Mouse (Mus musculus): ENCODE results near the gene Gm4952. TPM values are rescaled to one million over a fixed set of nuclear protein-coding genes. Genes with fewer than 3 reads are reported as not detected.

Gm4952 gene
- polyA plus RNA-seq, 1 experiment: not detected

- Histone ChIP-seq H3K27ac (ENCODE audit: insufficient read depth, low read depth, low read length) (peak overlapping the region; percentile 94), H3K4me1 (ENCODE audit: control insufficient read depth, insufficient read depth, low read length) (peaks cover 41% of the 10 kb centered on the region), H3K4me3 (ENCODE audit: insufficient read depth, low read length) (peak overlapping the region; percentile 87)
- no peak for TF ChIP-seq CTCF (IDR thresholded peaks at IDR 0.05; ENCODE audit: low read depth, low read length)
- TF ChIP-seq POLR2A (IDR thresholded peaks at IDR 0.05; ENCODE audit: borderline replicate concordance, low read depth, low read length): no peak
Observed at GRCm38 (mm10) chr19:12573266-12574011, 26.3 kb upstream of the Gm4952 start.

GRCm38 (mm10) chr19:12574012-12574407, 25.8 kb upstream of the Gm4952 start:
- TF ChIP-seq POLR2A (IDR thresholded peaks at IDR 0.05; ENCODE audit: borderline replicate concordance, low read depth, low read length) (no peak), CTCF (IDR thresholded peaks at IDR 0.05; ENCODE audit: low read depth, low read length) (no peak)
- peak overlapping the region; percentile 94 for H3K27ac ChIP-seq (ENCODE audit: insufficient read depth, low read depth, low read length)
- H3K4me1 ChIP-seq (ENCODE audit: control insufficient read depth, insufficient read depth, low read length): peaks cover 41% of the 10 kb centered on the region
- peak overlapping the region; percentile 87 for H3K4me3 ChIP-seq (ENCODE audit: insufficient read depth, low read length)

- Histone ChIP-seq H3K4me1 (ENCODE audit: control insufficient read depth, insufficient read depth, low read length) (peaks cover 41% of the 10 kb centered on the region), H3K4me3 (ENCODE audit: insufficient read depth, low read length) (peak overlapping the region; percentile 87), H3K27ac (ENCODE audit: insufficient read depth, low read depth, low read length) (peak overlapping the region; percentile 94)
- TF ChIP-seq POLR2A (IDR thresholded peaks at IDR 0.05; ENCODE audit: borderline replicate concordance, low read depth, low read length) (no peak), CTCF (IDR thresholded peaks at IDR 0.05; ENCODE audit: low read depth, low read length) (no peak)
Observed at GRCm38 (mm10) chr19:12575107-12575506, 24.7 kb upstream of the Gm4952 start.

GRCm38 (mm10) chr19:12575514-12575913, 24.3 kb upstream of the Gm4952 start:
- Histone ChIP-seq H3K4me3 (ENCODE audit: insufficient read depth, low read length) (peak overlapping the region; percentile 87), H3K27ac (ENCODE audit: insufficient read depth, low read depth, low read length) (peak overlapping the region; percentile 94), H3K4me1 (ENCODE audit: control insufficient read depth, insufficient read depth, low read length) (peaks cover 38% of the 10 kb centered on the region)
- TF ChIP-seq POLR2A (IDR thresholded peaks at IDR 0.05; ENCODE audit: borderline replicate concordance, low read depth, low read length) (no peak), CTCF (IDR thresholded peaks at IDR 0.05; ENCODE audit: low read depth, low read length) (no peak)

- Histone ChIP-seq H3K27ac (ENCODE audit: insufficient read depth, low read depth, low read length) (peak overlapping the region; percentile 94), H3K4me1 (ENCODE audit: control insufficient read depth, insufficient read depth, low read length) (peaks cover 36% of the 10 kb centered on the region), H3K4me3 (ENCODE audit: insufficient read depth, low read length) (no peak overlapping the region)
- TF ChIP-seq CTCF (IDR thresholded peaks at IDR 0.05; ENCODE audit: low read depth, low read length) (no peak), POLR2A (IDR thresholded peaks at IDR 0.05; ENCODE audit: borderline replicate concordance, low read depth, low read length) (no peak)
Observed at GRCm38 (mm10) chr19:12576639-12577038, 23.1 kb upstream of the Gm4952 start.

- H3K4me3 ChIP-seq (ENCODE audit: insufficient read depth, low read length): peak overlapping the region; percentile 37
- H3K27ac ChIP-seq (ENCODE audit: insufficient read depth, low read depth, low read length): peak overlapping the region; percentile 98
- no peak for TF ChIP-seq POLR2A (IDR thresholded peaks at IDR 0.05; ENCODE audit: borderline replicate concordance, low read depth, low read length)
- TF ChIP-seq CTCF (IDR thresholded peaks at IDR 0.05; ENCODE audit: low read depth, low read length): no peak
- peaks cover 33% of the 10 kb centered on the region for H3K4me1 ChIP-seq (ENCODE audit: control insufficient read depth, insufficient read depth, low read length)
Observed at GRCm38 (mm10) chr19:12585310-12585709, 14.5 kb upstream of the Gm4952 start.

GRCm38 (mm10) chr19:12591908-12592307, 7.9 kb upstream of the Gm4952 start:
- Histone ChIP-seq H3K27ac (ENCODE audit: insufficient read depth, low read depth, low read length) (no peak overlapping the region), H3K4me3 (ENCODE audit: insufficient read depth, low read length) (no peak overlapping the region), H3K4me1 (ENCODE audit: control insufficient read depth, insufficient read depth, low read length) (peaks cover 27% of the 10 kb centered on the region)
- no peak for TF ChIP-seq CTCF (IDR thresholded peaks at IDR 0.05; ENCODE audit: low read depth, low read length)
- no peak for TF ChIP-seq POLR2A (IDR thresholded peaks at IDR 0.05; ENCODE audit: borderline replicate concordance, low read depth, low read length)

- Histone ChIP-seq H3K27ac (ENCODE audit: insufficient read depth, low read depth, low read length) (no peak overlapping the region), H3K4me1 (ENCODE audit: control insufficient read depth, insufficient read depth, low read length) (peaks cover 18% of the 10 kb centered on the region), H3K4me3 (ENCODE audit: insufficient read depth, low read length) (no peak overlapping the region)
- TF ChIP-seq POLR2A (IDR thresholded peaks at IDR 0.05; ENCODE audit: borderline replicate concordance, low read depth, low read length): no peak
- no peak for TF ChIP-seq CTCF (IDR thresholded peaks at IDR 0.05; ENCODE audit: low read depth, low read length)
Observed at GRCm38 (mm10) chr19:12595135-12595529, 4.6 kb upstream of the Gm4952 start.

- Histone ChIP-seq H3K27ac (ENCODE audit: insufficient read depth, low read depth, low read length) (peak overlapping the region; percentile 10; the same call in 1 of the 2 replicates), H3K4me1 (ENCODE audit: control insufficient read depth, insufficient read depth, low read length) (peaks cover 15% of the 10 kb centered on the region), H3K4me3 (ENCODE audit: insufficient read depth, low read length) (peak overlapping the region; percentile 72)
- TF ChIP-seq CTCF (IDR thresholded peaks at IDR 0.05; ENCODE audit: low read depth, low read length) (no peak), POLR2A (IDR thresholded peaks at IDR 0.05; ENCODE audit: borderline replicate concordance, low read depth, low read length) (no peak)
Observed at GRCm38 (mm10) chr19:12595530-12596289, 4.1 kb upstream of the Gm4952 start.
